Comparison of ENCODE assay signal across 15 mouse cellular contexts in the genomic region with DNA sequence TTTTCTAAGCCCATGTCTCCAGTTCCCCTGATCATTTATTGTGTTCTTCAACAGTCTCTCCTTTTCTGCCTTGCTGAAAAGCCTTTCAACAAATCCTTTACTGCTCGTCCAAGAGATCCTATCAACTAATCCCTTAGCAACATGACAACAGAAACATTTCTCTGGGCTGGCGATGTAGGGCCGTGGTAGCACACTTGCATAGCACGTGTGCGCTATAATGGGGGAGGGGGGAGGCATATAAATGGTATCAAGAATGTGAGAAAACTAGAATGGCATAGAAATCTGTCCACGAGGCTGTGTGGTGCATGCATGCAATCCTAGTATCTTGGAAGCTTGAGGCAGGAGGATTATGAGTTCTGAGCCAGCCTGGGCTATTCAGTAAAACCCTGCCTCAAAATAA. TPM values are rescaled to one million over a fixed set of nuclear protein-coding genes. Genes with fewer than 3 reads are reported as not detected.
DNase-seq lines count a peak whose midpoint lies in the region; ATAC-seq and TF ChIP-seq lines count a peak whose summit lies in the region.
"Had no signal": no experiment of that assay in that cellular context is flagged by ENCODE, and none has a peak within 500 bp of the region (broad histone marks: within the 10 kb centered on the region; RNA-seq: fewer than 3 reads in every experiment).

No protein-coding gene starts in this region.

- H3K4me2 ChIP-seq in forebrain, postnatal 0 days (ENCODE audit: low read depth), result no peak overlapping the region
- no peak overlapping the region for H3K4me2 ChIP-seq in forebrain, embryonic 15.5 days (replicated peaks)
- H3K4me2 ChIP-seq in heart, embryonic 16.5 days (ENCODE audit: low read depth, low read length), result no peak overlapping the region
- H3K4me2 ChIP-seq in heart, embryonic 11.5 days, result no peak overlapping the region
- no peak overlapping the region for H3K4me2 ChIP-seq in midbrain, embryonic 11.5 days
- no peak overlapping the region for H3K4me2 ChIP-seq in midbrain, embryonic 13.5 days (replicated peaks)
- H3K4me2 ChIP-seq: liver, embryonic 13.5 days; neural tube, embryonic 15.5 days had no signal

- ATAC-seq in forebrain, postnatal 0 days, result peak; percentile 76
- ATAC-seq in forebrain, embryonic 15.5 days (replicated peaks), result no peak
- ATAC-seq in heart, embryonic 16.5 days (replicated peaks; ENCODE audit: extremely low read depth, insufficient read depth, low FRiP score), result no peak
- no peak for ATAC-seq in heart, embryonic 11.5 days (replicated peaks; ENCODE audit: insufficient number of reproducible peaks, low FRiP score, low TSS enrichment)
- peak; percentile 58 for ATAC-seq in midbrain, embryonic 11.5 days (ENCODE audit: low FRiP score)
- peak; percentile 66; the same call in 1 of the 2 replicates for ATAC-seq in midbrain, embryonic 13.5 days

- H3K27ac ChIP-seq in forebrain, postnatal 0 days (ENCODE audit: low read depth, low read length), result no peak overlapping the region
- H3K27ac ChIP-seq in forebrain, embryonic 15.5 days (replicated peaks), result no peak overlapping the region
- H3K27ac ChIP-seq in heart, embryonic 16.5 days (ENCODE audit: low read length), result peak overlapping the region; percentile 25; the same call in 1 of the 2 replicates
- H3K27ac ChIP-seq in heart, embryonic 11.5 days (ENCODE audit: low read depth, low read length), result no peak overlapping the region
- no peak overlapping the region for H3K27ac ChIP-seq in midbrain, embryonic 11.5 days (ENCODE audit: low read depth, low read length)
- no peak overlapping the region for H3K27ac ChIP-seq in midbrain, embryonic 13.5 days
- H3K27ac ChIP-seq: forebrain, embryonic 10.5 days; hindbrain, embryonic 10.5 days; liver, embryonic 13.5 days had no signal

- no peak overlapping the region for H3K9ac ChIP-seq in forebrain, postnatal 0 days
- H3K9ac ChIP-seq in forebrain, embryonic 15.5 days (replicated peaks), result no peak overlapping the region
- no peak overlapping the region for H3K9ac ChIP-seq in heart, embryonic 16.5 days (ENCODE audit: low read length)
- H3K9ac ChIP-seq in heart, embryonic 11.5 days (ENCODE audit: low read depth, low read length), result no peak overlapping the region
- no peak overlapping the region for H3K9ac ChIP-seq in midbrain, embryonic 11.5 days (ENCODE audit: low read length)
- no peak overlapping the region for H3K9ac ChIP-seq in midbrain, embryonic 13.5 days (replicated peaks)
- H3K9ac ChIP-seq: limb, embryonic 12.5 days; liver, embryonic 13.5 days; lung, embryonic 14.5 days; neural tube, embryonic 15.5 days had no signal

- H3K36me3 ChIP-seq in forebrain, postnatal 0 days (ENCODE audit: insufficient read depth), result no peaks in the 10 kb centered on the region
- no peaks in the 10 kb centered on the region for H3K36me3 ChIP-seq in forebrain, embryonic 15.5 days
- H3K36me3 ChIP-seq in heart, embryonic 16.5 days (ENCODE audit: control insufficient read depth, insufficient read depth), result no peaks in the 10 kb centered on the region
- H3K36me3 ChIP-seq in heart, embryonic 11.5 days (ENCODE audit: control insufficient read depth, insufficient read depth, low read length), result no peaks in the 10 kb centered on the region
- H3K36me3 ChIP-seq in midbrain, embryonic 11.5 days (ENCODE audit: control insufficient read depth, insufficient read depth, low read length), result no peaks in the 10 kb centered on the region
- no peaks in the 10 kb centered on the region for H3K36me3 ChIP-seq in midbrain, embryonic 13.5 days
- H3K36me3 ChIP-seq: forebrain, embryonic 10.5 days; hindbrain, embryonic 10.5 days; limb, embryonic 12.5 days; liver, embryonic 13.5 days; neural tube, embryonic 15.5 days had no signal

- no peaks in the 10 kb centered on the region for H3K27me3 ChIP-seq in forebrain, postnatal 0 days (ENCODE audit: insufficient read depth, low read length)
- no peaks in the 10 kb centered on the region for H3K27me3 ChIP-seq in forebrain, embryonic 15.5 days
- H3K27me3 ChIP-seq in heart, embryonic 16.5 days (ENCODE audit: control insufficient read depth, insufficient read depth, low read length), result no peaks in the 10 kb centered on the region
- no peaks in the 10 kb centered on the region for H3K27me3 ChIP-seq in heart, embryonic 11.5 days (ENCODE audit: control insufficient read depth, insufficient read depth, low read length)
- peaks cover 2% of the 10 kb centered on the region; the same call in 1 of the 2 replicates for H3K27me3 ChIP-seq in midbrain, embryonic 11.5 days (ENCODE audit: control insufficient read depth, insufficient read depth, low read length)
- H3K27me3 ChIP-seq in midbrain, embryonic 13.5 days, result 0 out of 2 replicates have a peak, but pooled peaks cover 14% of the 10 kb centered on the region
- H3K27me3 ChIP-seq: limb, embryonic 12.5 days; neural tube, embryonic 15.5 days had no signal

- no peak overlapping the region for H3K4me3 ChIP-seq in forebrain, postnatal 0 days (ENCODE audit: low read depth, low read length)
- H3K4me3 ChIP-seq in forebrain, embryonic 15.5 days, result no peak overlapping the region
- no peak overlapping the region for H3K4me3 ChIP-seq in heart, embryonic 16.5 days (ENCODE audit: low read length)
- H3K4me3 ChIP-seq in heart, embryonic 11.5 days (ENCODE audit: low read depth, low read length), result no peak overlapping the region
- H3K4me3 ChIP-seq in midbrain, embryonic 11.5 days (ENCODE audit: low read depth, low read length), result no peak overlapping the region
- no peak overlapping the region for H3K4me3 ChIP-seq in midbrain, embryonic 13.5 days (replicated peaks)
- H3K4me3 ChIP-seq: forebrain, embryonic 10.5 days; hindbrain, embryonic 10.5 days; limb, embryonic 12.5 days; liver, embryonic 13.5 days; neural tube, embryonic 15.5 days had no signal

- no peak for TF ChIP-seq CTCF in forebrain, postnatal 0 days (IDR thresholded peaks at IDR 0.05; ENCODE audit: low read depth)

- H3K4me1 ChIP-seq in forebrain, postnatal 0 days (ENCODE audit: insufficient read depth), result 0 out of 2 replicates have a peak, but pooled peaks cover 8% of the 10 kb centered on the region
- H3K4me1 ChIP-seq in forebrain, embryonic 15.5 days, result peaks cover 11% of the 10 kb centered on the region; the same call in 1 of the 2 replicates
- peaks cover 2% of the 10 kb centered on the region; the same call in 1 of the 2 replicates for H3K4me1 ChIP-seq in heart, embryonic 16.5 days (ENCODE audit: control insufficient read depth, insufficient read depth, low read length)
- H3K4me1 ChIP-seq in heart, embryonic 11.5 days (ENCODE audit: control insufficient read depth, insufficient read depth, low read length), result peaks cover 3% of the 10 kb centered on the region; the same call in 1 of the 2 replicates
- H3K4me1 ChIP-seq in midbrain, embryonic 11.5 days (ENCODE audit: control insufficient read depth, insufficient read depth, low read length), result no peaks in the 10 kb centered on the region
- H3K4me1 ChIP-seq in midbrain, embryonic 13.5 days (replicated peaks), result peaks cover 26% of the 10 kb centered on the region

- no peaks in the 10 kb centered on the region for H3K9me3 ChIP-seq in forebrain, postnatal 0 days (ENCODE audit: low read length)
- H3K9me3 ChIP-seq in forebrain, embryonic 15.5 days, result no peaks in the 10 kb centered on the region
- no peaks in the 10 kb centered on the region for H3K9me3 ChIP-seq in heart, embryonic 16.5 days (replicated peaks; ENCODE audit: control insufficient read depth, low read length)
- H3K9me3 ChIP-seq in heart, embryonic 11.5 days (replicated peaks; ENCODE audit: control insufficient read depth, low read length), result no peaks in the 10 kb centered on the region
- H3K9me3 ChIP-seq in midbrain, embryonic 11.5 days (ENCODE audit: control insufficient read depth, low read length), result no peaks in the 10 kb centered on the region
- no peaks in the 10 kb centered on the region for H3K9me3 ChIP-seq in midbrain, embryonic 13.5 days
- H3K9me3 ChIP-seq: forebrain, embryonic 10.5 days; hindbrain, embryonic 10.5 days; limb, embryonic 12.5 days; liver, embryonic 13.5 days; neural tube, embryonic 15.5 days had no signal

- DNase-seq in forebrain, postnatal 0 days, result peak; percentile 31
- DNase-seq in midbrain, embryonic 11.5 days (ENCODE audit: low spot score, missing footprints), result peak; percentile 92
- no peak for DNase-seq in urinary bladder, postnatal 10 days (ENCODE audit: low spot score)
- DNase-seq: kidney, adult 18-20 months; liver, embryonic 13.5 days; lung, embryonic 14.5 days; lung, postnatal 36 days had no signal

- WGBS in forebrain, postnatal 0 days, result 13% methylated on average over 6 of the region's 6 CpGs
- 18% methylated on average over 6 of the region's 6 CpGs for WGBS in forebrain, embryonic 15.5 days
- 35% methylated on average over 6 of the region's 6 CpGs for WGBS in heart, embryonic 16.5 days
- WGBS in heart, embryonic 11.5 days (ENCODE audit: insufficient replicate concordance), result 52% methylated on average over 6 of the region's 6 CpGs
- WGBS in midbrain, embryonic 11.5 days, result 17% methylated on average over 6 of the region's 6 CpGs
- WGBS in midbrain, embryonic 13.5 days, result 13% methylated on average over 6 of the region's 6 CpGs

RNA-seq across cellular contexts. Expression of gene Rnft1, which starts 12.7 kb away (rescaled TPM):
- total RNA-seq in forebrain, postnatal 0 days (2014; rRNA removed), result 10.2 and 10.7 TPM in 2 replicates
- 11.4 and 15.0 TPM in 2 replicates for polyA plus RNA-seq in forebrain, postnatal 0 days (2015; fragmentation: Nextera tagmentation; extraction: Ambion mirVana)
- 19.2 TPM in 2 replicates for polyA plus RNA-seq in forebrain, embryonic 15.5 days (2015; fragmentation: Nextera tagmentation; extraction: Ambion mirVana)
- polyA plus RNA-seq in heart, embryonic 16.5 days (2015; fragmentation: Nextera tagmentation; extraction: Ambion mirVana), result 44.7 and 50.3 TPM in 2 replicates
- 38.4 and 41.5 TPM in 2 replicates for polyA plus RNA-seq in heart, embryonic 11.5 days (2014; fragmentation: Nextera tagmentation; extraction: Ambion mirVana)
- 23.7 and 25.1 TPM in 2 replicates for polyA plus RNA-seq in midbrain, embryonic 11.5 days (2014; fragmentation: Nextera tagmentation; extraction: Ambion mirVana)
- polyA plus RNA-seq in midbrain, embryonic 13.5 days (2015; fragmentation: Nextera tagmentation; extraction: Ambion mirVana), result 15.0 and 19.0 TPM in 2 replicates

Comparison
In these comparisons a context has a peak if more than half of its experiments do, and no peak if none do; other contexts are left out.
1. ATAC-seq: peak in forebrain, postnatal 0 days (single experiment), midbrain, embryonic 11.5 days (single experiment) and midbrain, embryonic 13.5 days (single experiment); none in forebrain, embryonic 15.5 days (single experiment), heart, embryonic 16.5 days (single experiment) and heart, embryonic 11.5 days (single experiment).